Mouse (Mus musculus) cortical plate, adult 2 months (tissue): ENCODE data around the gene Dennd4b.

ENCODE experiments used
- CTCF ChIP-seq: fragments of 200-500 bp; IDR thresholded peaks from 2 replicates; pipeline ENCODE4 v1.5.1; 2011; ENCODE audit warnings: mild to moderate bottlenecking, control low read depth, low read length; ENCODE audit not compliant: insufficient read depth; ENCODE audit errors: extremely low read depth
- POLR2A ChIP-seq: fragments of 200-500 bp; IDR thresholded peaks from 2 replicates; pipeline ENCODE4 v1.6.1; 2011; ENCODE audit warnings: mild to moderate bottlenecking, low read length, control low read depth; ENCODE audit not compliant: insufficient read depth; ENCODE audit errors: extremely low read depth

GRCm38 (mm10) chr3:90221123-90221522 lies 43.9 kb upstream of the Dennd4b start:
- TF ChIP-seq CTCF (no peak), POLR2A (no peak)
